Mouse (Mus musculus) layer of hippocampus, postnatal 25 days (tissue): ENCODE measurements around the gene Rpusd4. TPM values are rescaled to one million over a fixed set of nuclear protein-coding genes. Genes with fewer than 3 reads are reported as not detected.

Experiments
- DNase-seq, 2 experiments: peaks; one replicate each; pipeline ENCODE4 v3.0.0; 2022; ENCODE audit warnings: mixed read lengths in 2 of 2, low spot score in 1 of 2; ENCODE audit errors: extremely low spot score in 1 of 2
- total RNA-seq, 2 experiments: library from RNA; stranded (reverse); gene quantifications; 2 replicates each; pipeline ENCODE4 v1.2.3; 2021

Rpusd4 gene
- total RNA-seq, 2 experiments from 2014 or later, result 8.7 to 10.9 TPM

DNA sequence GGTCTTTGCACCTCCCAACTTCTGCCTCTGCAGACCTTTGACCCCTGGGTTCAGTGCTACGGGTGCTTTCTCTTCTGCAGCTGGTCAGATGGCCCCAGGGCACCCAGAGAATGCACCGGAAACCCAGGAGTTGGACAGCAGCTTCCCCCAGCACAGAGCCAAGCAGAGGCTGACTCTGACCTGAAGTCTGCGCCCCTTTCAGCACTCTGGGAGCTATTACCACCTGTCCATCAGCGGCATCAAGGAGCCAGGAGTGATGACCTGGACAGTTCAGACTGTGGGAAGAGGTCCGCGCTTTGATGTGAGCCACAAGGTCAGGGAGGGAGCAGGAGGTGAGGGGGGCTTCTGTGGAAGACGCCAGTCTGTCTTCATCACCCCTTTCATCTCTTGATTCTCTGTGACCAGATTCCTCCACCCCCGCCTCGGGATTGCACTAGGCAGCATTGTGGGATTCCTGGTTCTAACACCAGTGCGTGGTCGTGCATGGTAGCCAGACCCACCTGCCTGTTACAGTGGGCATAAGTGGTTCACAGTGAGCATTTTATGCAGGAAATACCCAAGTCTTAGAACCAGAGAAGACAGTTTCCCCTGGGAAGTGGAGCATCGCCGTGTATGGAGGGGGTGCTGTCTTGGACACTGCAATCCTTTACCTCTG, 15.9 kb downstream of the Rpusd4 start:
- no peak for DNase-seq

DNA sequence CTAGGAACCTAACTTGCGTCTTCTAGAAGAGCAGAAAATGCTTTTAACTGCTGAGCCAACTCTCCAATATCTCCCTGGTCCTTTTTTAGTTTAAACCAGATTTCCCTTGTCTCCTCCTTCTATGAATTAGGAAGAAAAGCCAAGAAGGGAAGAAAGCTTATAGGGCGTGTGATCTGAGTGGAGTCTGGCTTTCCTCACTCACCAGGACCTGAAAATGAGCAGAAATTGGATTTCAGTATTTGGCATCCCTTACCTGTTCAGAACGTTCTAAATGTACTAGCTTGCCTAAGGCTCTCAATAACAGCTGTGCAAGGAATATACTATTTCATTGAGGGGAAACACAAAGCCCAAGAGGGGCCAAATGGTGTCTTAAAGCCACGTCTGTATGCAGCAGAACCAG, 16.7 kb downstream of the Rpusd4 start:
- DNase-seq, result no peak

DNA sequence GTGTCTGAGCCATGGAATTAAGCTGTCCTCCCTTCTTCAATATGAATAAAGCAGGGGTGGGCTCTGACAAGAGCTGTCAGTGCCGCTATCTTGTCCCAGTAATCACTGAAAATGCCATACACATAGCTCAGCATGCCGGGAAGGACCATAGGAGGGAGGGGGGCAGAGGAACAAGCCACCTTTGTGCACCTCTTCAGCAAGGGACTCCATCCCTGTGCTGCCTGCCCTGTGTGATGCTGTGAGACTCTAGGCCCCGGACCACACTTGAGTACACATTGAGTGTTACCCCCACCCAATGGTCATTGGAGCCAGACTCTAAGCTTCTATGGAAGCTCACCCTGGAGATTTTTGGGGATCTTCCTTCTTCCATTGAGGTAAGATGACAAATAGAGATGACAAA, 18.7 kb downstream of the Rpusd4 start:
- DNase-seq, result no peak

DNA sequence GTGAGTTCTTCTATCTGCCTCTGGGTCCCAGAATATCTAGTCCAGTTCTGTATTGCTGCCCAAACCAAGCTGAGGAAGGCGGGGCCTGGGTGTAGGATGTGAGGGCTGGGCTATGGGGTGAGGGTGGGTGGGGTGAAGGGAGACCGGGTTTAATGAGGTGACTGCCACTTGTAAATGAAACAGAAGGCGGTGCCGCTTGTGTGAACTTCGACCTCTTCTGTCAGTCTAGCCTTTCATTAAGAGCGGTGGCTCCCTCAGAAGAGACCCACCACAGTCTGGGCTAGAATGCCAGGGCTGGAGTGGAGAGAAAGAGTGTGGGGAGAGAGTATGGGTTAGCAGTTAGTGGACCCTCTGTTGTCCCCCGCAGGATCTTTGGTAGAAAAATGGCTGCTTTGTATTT, 22.3 kb downstream of the Rpusd4 start:
- DNase-seq, result no peak

DNA sequence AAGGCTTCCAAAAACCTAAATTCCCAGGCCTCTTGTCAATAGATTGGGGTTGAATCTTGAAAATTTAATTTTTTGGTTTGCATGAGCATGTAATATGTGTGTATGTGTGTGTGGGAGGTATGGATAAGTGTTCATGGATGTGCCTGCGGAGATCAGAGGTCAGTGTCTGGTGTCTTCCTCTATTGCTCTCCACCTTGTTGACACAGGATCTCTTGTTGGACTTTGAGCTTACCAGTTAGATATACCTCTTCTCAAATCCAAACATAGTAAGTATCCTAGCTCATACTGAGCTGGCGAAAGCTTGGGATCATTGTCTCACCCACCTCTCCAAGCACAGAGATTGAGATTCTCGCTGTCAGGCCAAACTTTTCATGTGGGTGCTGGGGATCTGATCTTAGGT, 22.8 kb downstream of the Rpusd4 start:
- DNase-seq, result no peak

DNA sequence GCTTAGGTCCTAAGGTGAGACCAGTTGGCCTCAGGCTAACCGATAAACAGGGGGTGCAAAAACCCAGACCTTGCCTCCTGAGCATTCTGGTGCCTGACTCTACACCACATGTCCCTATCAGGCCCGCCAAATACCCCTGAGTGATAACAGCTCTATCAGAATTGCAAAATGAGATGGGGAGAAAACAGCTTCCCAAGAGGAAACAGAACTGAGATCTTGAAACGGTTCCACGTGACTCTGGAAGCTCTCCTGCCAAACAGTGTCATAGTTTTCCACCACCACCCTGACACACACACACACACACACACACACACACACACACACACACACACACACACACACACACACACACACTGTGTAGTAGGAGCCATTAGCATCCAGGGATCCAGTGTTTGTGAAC, 23.3 kb downstream of the Rpusd4 start:
- no peak for DNase-seq

DNA sequence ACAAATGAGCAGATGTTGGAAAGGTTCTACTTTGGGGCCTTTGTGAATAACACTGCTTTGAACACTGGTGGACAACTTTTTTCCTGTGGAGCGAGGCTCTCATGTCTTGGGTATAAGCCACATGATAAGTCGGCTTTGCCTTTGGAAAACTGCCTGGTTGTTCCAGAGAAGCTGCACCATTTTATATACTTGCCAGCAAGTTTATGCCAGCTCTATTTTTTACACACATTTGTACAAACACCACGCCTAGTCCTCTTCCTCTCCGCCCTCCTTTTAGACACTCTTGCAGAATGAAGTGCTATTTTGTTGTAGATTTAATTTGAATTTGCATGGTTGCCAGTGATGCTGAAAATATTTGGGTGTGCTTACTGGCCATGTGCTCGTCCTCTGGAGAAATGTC, 25.8 kb downstream of the Rpusd4 start:
- DNase-seq, result no peak

DNA sequence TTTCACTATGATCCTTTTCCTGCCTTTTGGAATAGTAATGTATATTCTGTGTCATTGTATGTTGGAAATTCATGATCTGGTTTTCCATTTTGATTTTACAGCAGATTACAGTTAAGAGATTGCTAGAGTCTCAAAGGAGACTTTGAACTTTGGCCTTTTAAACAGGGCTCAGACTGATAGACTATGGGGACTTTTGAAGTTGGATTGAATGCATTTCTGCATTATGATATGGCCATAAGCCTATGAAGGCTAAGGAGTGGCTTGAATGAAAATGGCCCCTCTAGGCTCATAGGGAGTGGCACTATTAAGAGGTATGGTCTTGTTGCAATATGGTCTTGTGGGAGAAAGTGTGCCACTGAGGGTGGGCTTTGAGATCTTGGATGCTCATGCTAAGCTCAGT, 30.1 kb downstream of the Rpusd4 start:
- no peak for DNase-seq

DNA sequence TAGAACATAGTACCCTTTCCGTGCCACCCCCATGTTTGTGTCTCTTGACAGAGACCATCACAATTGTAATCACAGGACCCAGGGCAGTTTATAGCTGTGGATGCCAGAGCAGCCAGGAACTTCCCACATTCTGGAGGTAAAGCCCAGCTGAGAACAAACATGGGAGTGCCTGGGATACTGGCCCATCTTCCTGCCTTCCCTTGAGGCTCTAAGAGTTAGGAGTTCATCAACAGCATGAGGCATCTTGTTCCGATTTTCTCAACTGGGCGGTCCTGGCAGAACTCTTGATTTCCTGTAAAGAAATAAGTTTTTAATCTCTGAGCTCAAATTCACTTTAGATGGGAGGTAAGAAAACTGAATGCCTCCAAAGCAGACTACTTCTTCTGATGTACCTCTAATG, 34.5 kb downstream of the Rpusd4 start:
- DNase-seq, result no peak

DNA sequence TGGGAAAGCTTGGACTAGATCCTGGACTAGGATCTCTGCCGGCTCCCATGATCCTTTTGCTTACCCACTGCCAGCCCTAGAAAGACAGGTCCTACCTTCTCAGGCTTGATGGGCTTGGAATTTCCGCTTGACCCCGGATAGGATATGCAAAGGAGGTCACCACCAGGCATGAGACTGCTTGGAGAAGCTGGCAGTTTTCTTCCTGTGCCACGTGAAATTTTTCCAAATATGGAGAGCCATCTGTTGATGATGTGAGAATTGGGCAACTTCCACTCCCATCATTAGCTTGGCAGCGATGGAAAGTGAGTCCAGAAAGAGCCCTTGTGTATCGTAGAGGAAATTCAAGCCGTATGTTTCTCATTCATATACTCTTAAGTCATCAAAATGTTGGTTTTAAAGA, 39.8 kb downstream of the Rpusd4 start:
- DNase-seq, result no peak

DNA sequence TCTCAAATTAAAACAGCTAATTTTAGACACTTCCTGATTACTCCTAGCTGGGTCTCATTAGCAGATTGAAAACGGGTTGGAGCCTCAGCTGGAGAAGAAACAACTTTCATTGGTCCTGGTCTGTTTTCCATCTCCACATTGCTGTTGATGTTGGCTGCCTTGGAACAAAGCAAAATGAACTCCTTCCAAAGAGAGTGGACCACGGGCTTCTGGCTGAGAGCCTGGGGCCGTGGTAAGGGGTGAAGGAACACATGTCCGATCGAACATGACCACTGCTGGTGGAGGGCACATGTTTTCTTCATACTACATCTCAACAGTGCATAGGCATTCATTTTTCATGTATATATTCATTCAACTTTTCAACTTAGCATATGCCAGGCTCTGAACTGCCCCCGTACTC, 42.7 kb downstream of the Rpusd4 start:
- no peak for DNase-seq

DNA sequence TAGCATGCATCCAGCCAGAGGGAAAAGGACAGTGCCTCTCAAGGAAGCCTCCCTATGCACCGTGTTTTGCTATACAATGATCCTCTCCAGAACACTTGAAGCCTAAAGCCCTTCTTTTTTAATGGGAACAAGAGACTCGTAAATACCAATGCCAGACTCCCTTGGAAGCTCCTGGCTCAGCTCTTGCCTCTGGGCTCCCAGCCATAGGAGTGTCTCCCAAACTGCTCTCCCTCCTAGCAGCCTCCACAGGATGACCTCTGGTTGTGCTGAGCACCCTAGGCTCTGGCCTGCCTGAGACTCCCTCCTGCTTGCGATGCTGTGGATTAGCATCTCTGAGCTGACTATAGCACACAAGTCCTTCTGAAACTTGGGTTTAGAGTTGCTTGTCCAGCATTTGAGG, 44.9 kb downstream of the Rpusd4 start:
- no peak for DNase-seq

DNA sequence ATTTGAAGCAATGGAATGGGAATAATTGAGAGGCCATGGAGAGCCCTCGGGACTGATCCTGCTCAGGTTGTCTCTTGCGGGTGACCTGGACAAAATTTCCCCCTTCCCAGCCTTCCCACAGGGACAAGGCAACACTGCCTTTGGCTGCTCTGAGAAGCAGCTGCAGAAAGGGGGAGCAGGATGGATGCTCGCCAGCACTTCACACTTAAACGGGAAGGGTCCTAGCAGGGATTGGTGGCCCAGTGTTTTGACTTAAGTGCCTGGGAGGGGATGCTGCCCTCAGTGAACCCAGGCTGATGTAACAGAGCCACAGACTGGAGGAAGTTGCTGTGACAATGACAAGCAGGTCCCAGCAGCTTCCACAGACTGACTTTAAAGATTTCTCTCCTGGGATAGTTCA, 45.9 kb downstream of the Rpusd4 start:
- no peak for DNase-seq

DNA sequence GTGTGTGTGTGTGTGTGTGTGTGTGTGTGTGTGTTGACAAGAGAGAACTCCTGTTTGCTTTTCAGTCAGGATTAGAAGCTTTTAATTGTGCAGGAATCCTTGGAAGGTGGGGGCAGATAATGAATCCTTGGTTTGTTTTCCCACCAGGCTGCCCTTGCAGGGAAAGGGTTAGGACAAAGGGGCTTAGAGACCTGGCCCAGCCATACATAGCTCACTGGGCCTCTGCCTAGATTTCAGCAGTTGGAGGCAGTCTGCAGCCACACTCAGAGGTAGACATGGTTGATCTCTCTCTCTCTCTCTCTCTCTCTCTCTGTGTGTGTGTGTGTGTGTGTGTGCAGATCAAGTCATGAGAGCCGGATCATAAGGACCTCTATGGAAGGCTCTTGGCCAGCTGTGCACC, 46.6 kb downstream of the Rpusd4 start:
- no peak for DNase-seq

DNA sequence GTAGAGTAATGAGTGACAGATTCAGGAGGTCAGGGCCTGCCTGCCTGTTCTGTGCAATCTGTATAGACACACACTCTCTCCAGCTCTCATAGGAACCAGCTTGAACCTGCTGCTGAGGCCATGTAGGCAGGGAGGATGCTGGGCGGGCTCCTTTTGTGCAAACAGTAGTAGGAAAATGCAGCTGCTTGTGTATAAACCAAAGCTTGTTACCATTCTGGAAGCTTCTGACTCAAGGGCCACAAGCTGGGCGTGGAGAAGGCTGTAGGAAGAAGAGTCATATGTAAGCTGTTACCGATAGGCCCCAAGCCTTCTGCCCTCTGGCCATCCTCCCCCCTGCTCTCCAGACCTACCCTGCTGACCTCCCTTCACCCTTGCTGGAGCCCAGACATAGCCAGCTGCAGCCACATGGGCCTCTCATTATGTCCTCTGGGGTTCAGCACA, 49.1 kb downstream of the Rpusd4 start:
- no peak for DNase-seq

DNA sequence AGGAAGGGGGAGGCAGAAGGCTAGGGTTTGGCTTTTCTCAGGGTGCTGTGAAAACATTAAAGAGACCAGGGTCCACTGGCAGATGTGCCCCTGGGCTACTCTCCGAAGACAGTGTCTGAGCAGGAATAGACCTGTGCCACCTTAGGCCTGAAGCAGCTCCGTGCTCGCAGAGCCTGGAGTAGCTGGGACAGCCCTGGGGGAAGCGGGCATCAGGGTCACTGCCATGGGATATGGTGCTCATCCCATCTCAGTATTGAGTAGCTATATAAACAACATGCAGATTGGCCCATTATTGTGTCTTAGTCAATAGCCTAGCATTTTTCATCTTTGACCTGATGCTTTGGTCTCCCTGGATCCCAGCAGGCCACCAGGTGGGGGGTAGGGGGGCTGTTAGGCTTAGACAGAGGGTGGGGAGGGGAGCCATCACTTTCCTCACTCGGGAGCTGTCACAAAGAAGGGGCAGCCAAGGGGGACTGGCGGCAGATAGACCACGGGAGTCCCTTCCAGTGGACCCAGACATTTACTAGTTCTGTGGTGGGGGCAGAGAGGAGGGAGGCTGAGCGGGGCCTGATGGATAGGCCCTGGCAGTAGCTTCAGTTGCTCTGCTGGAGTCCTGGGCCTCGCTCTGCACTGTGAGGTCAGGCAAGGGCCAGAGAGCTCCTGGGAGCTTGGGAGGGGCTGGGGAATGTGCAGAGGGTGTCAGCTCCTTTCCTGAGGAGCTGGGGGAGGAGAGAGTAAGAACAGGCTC, 49.7 kb downstream of the Rpusd4 start:
- no peak for DNase-seq

DNA sequence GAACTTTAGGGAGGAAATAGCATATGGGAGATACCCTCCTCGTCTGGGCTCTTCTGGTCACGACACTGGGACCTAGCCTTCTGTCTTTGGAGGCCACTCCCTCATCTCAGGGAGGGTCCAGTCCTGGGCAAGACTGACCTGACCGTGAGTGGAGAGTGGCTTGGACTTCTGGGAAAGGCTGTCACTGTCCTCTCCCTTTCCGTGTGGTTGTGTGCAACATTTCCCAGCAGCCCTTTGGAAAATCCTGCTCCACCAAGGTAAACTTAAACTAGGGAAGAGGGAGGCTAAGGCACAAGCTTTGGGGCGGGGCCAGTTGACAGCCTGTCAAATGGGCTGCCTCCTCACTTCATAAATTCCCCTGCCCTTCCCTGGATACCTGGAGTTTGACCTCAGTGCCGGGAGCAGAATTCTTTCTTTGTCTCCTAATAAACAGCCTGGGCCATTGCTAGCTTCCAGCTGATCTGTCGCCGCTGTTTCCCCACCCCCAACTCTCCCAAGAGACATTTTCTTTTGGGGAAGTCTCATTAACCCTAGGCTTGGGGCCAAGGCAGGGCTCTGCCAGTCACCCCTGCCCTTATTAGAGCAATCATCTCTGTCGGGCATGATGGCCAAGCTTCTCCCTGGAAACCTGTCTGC, 51.0 kb downstream of the Rpusd4 start:
- no peak for DNase-seq

DNA sequence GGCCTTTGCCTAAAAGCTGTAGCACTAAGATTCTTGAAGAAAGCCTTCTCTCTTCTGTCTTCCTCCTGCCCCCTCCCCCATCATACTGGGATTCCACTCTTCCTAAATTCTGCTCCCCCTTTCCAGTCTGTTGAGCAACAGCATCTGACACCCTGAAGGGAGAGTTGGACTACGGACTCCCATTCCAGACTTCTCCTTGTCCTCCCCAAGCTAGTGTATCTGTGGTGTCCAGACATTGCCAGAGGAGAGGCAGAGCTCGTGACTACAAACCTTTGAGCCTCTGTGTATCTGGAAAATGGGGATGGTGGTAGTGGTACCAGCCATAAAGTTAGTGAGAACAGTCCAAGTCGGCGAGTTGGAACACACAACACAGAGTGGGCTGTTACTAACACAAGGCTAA, 52.6 kb downstream of the Rpusd4 start:
- DNase-seq, result no peak

DNA sequence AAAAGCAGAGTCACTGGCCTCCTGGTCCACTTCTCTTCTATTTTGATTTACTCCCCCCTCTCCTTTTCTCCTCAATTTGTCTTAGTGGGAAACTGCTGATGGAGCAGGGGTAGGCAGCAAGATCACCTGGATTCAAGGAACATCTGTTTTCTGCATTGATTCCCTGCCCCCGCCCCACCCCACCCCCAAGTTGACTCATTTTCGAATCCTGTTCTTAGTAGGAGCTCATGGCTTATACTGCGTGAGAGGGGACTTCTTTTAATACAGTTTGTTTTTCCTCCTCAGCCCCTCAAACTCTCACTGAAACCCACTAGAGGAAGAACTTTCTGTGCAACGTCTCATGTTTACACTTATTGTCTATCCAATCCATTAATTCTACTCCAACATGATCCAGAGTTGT, 56.3 kb downstream of the Rpusd4 start:
- no peak for DNase-seq

DNA sequence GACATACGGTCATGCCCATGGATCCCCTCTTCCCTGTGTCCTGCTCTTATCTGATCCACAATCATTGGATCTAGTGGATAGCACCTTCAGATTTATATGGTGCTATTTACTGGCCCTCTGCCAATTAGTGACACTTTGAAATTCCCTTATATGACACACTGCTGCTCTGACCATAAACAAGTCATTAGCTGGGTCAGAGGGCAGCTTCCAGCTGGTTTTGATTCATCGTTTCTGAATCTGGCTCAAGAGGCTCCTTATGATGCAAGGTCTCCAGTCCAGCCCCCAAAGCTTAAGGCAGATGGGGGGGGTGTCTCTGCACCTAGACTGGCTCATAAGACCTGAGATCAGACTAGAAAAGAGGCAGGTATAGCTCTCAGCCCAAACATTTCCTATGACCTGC, 56.9 kb downstream of the Rpusd4 start:
- no peak for DNase-seq

DNA sequence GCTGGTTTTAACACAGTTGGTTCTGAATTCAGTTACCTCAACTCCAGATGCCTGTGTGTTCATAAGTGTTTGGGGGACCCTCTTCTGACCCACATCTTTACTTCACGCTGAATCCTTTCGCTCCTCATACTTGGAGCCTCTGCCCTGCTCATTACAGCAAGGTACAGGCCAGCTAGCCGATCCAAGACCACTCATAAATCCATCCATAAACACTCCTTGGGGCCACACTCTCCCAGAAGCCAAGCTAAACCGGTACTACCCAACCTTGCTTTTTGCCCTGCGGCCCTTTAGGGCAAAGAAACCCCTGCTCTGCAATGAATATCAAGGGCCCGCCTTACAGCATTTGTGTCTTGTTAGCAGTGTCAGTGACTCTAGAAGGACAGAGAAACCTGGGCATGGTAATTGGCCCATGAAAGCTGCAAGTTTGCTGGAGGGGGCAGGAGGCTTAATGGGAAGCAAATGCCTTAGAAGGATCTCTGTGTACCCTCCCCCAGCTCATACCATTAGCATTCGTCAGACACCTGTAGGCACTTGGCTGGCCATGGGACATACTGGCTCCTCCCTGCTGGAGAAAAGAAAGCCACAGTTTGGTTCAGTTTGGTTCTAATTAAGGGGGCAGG, 59.1 kb downstream of the Rpusd4 start:
- DNase-seq, result no peak
